Mouse (Mus musculus): ENCODE data around the gene Slc4a4.
"Not testable (repeated sequence)": the region's sequence is repeated elsewhere in the genome, so short reads cannot be mapped to it uniquely, and the experiment has no call there.

Slc4a4 gene

GRCm38 (mm10) chr5:89087916-89088315 lies 201.3 kb downstream of the Slc4a4 start:
- no peak for DNase-seq (ENCODE audit: low read depth)

- DNase-seq (ENCODE audit: low read depth): no peak
These were observed 201.8 kb downstream of the Slc4a4 start for GRCm38 (mm10) chr5:89088462-89088861.

GRCm38 (mm10) chr5:89090131-89090530 lies 203.5 kb downstream of the Slc4a4 start:
- DNase-seq (ENCODE audit: low read depth): no peak

GRCm38 (mm10) chr5:89096371-89096770 lies 209.8 kb downstream of the Slc4a4 start:
- no peak for DNase-seq (ENCODE audit: low read depth)

GRCm38 (mm10) chr5:89097291-89097690 lies 210.7 kb downstream of the Slc4a4 start:
- no peak for DNase-seq (ENCODE audit: low read depth)

- DNase-seq (ENCODE audit: low read depth): no peak
These were observed 211.5 kb downstream of the Slc4a4 start for GRCm38 (mm10) chr5:89098121-89098520.

- DNase-seq (ENCODE audit: low read depth): no peak
These were observed 213.3 kb downstream of the Slc4a4 start for GRCm38 (mm10) chr5:89099886-89100285.

GRCm38 (mm10) chr5:89102560-89102959 lies 215.9 kb downstream of the Slc4a4 start:
- DNase-seq (ENCODE audit: low read depth): no peak

GRCm38 (mm10) chr5:89105346-89105745 lies 218.7 kb downstream of the Slc4a4 start:
- no peak for DNase-seq (ENCODE audit: low read depth)

GRCm38 (mm10) chr5:89106217-89106616 lies 219.6 kb downstream of the Slc4a4 start:
- DNase-seq (ENCODE audit: low read depth): no peak

- DNase-seq (ENCODE audit: low read depth): no peak
These were observed 222.2 kb downstream of the Slc4a4 start for GRCm38 (mm10) chr5:89108809-89109208.

- peak; percentile 14 for DNase-seq (ENCODE audit: low read depth)
These were observed 223.2 kb downstream of the Slc4a4 start for GRCm38 (mm10) chr5:89109832-89110231.

GRCm38 (mm10) chr5:89111987-89112386 lies 225.4 kb downstream of the Slc4a4 start:
- not testable (repeated sequence) for DNase-seq (ENCODE audit: low read depth)

GRCm38 (mm10) chr5:89120881-89121280 lies 234.3 kb downstream of the Slc4a4 start:
- no peak for DNase-seq (ENCODE audit: low read depth)

- no peak for DNase-seq (ENCODE audit: low read depth)
These were observed 236.8 kb downstream of the Slc4a4 start for GRCm38 (mm10) chr5:89123270-89123903.

- no peak for DNase-seq (ENCODE audit: low read depth)
These were observed 241.6 kb downstream of the Slc4a4 start for GRCm38 (mm10) chr5:89128210-89128609.

- DNase-seq (ENCODE audit: low read depth): no peak
These were observed 249.2 kb downstream of the Slc4a4 start for GRCm38 (mm10) chr5:89135776-89136175.

- peak; percentile 10 for DNase-seq (ENCODE audit: low read depth)
These were observed 253.5 kb downstream of the Slc4a4 start for GRCm38 (mm10) chr5:89140070-89140469.

- DNase-seq (ENCODE audit: low read depth): no peak
These were observed 255.1 kb downstream of the Slc4a4 start for GRCm38 (mm10) chr5:89141761-89142160.

GRCm38 (mm10) chr5:89146276-89146675 lies 259.7 kb downstream of the Slc4a4 start:
- DNase-seq (ENCODE audit: low read depth): peak; percentile 3

- DNase-seq (ENCODE audit: low read depth): peak; percentile 23
These were observed 260.7 kb downstream of the Slc4a4 start for GRCm38 (mm10) chr5:89147282-89147790.

GRCm38 (mm10) chr5:89149436-89150040 lies 262.9 kb downstream of the Slc4a4 start:
- no peak for DNase-seq (ENCODE audit: low read depth)

- no peak for DNase-seq (ENCODE audit: low read depth)
These were observed 264.5 kb downstream of the Slc4a4 start for GRCm38 (mm10) chr5:89151076-89151475.
